Mouse (Mus musculus) liver, embryonic 12.5 days (tissue): Measurements from ENCODE around the gene Pus1. TPM values are rescaled to one million over a fixed set of nuclear protein-coding genes. Genes with fewer than 3 reads are reported as not detected.

Experiments used
- ATAC-seq: fragments of 200-750 bp; cut with Nextera tagmentation; 2 replicates; pipeline ENCODE4 v1.8.0; 2017; ENCODE audit warnings: moderate number of reproducible peaks, mild to moderate bottlenecking, moderate library complexity
- H3K27ac ChIP-seq: fragments of 300-500 bp; sonication (generic); 2 replicates; pipeline ENCODE4 v1.5.1; 2016; ENCODE audit warnings: mild to moderate bottlenecking
- H3K27me3 ChIP-seq: fragments of 300-500 bp; sonication (generic); replicated peaks from 2 replicates; pipeline ENCODE4 v1.6.1; 2016; ENCODE audit warnings: mild to moderate bottlenecking, moderate library complexity
- H3K36me3 ChIP-seq: fragments of 300-500 bp; sonication (generic); 2 replicates; pipeline ENCODE4 v1.6.1; 2016; ENCODE audit warnings: mild to moderate bottlenecking, moderate library complexity
- H3K4me1 ChIP-seq: fragments of 300-500 bp; sonication (generic); 2 replicates; pipeline ENCODE4 v1.6.1; 2016
- H3K4me2 ChIP-seq: fragments of 300-500 bp; sonication (generic); 2 replicates; pipeline ENCODE4 v1.6.1; 2016; ENCODE audit warnings: mild to moderate bottlenecking, moderate library complexity
- H3K4me3 ChIP-seq: fragments of 300-500 bp; sonication (generic); 2 replicates; pipeline ENCODE4 v1.5.1; 2016; ENCODE audit warnings: mild to moderate bottlenecking, moderate library complexity
- H3K9ac ChIP-seq: fragments of 300-500 bp; sonication (generic); 2 replicates; pipeline ENCODE4 v1.6.1; 2016; ENCODE audit warnings: mild to moderate bottlenecking, moderate library complexity
- H3K9me3 ChIP-seq: fragments of 300-500 bp; sonication (generic); replicated peaks from 2 replicates; pipeline ENCODE4 v1.6.1; 2016; ENCODE audit warnings: mild to moderate bottlenecking, moderate library complexity
- WGBS: fragments of 180-500 bp; shearing (Covaris S2); methylation state at CpG from one replicate; pipeline ENCODE4 v1.1.7; 2016; ENCODE audit not compliant: insufficient replicate concordance; 5-methylcytosine and 5-hydroxymethylcytosine counted together
- polyA plus RNA-seq: library from polyadenylated mRNA; unstranded; fragments of >200 nt; fragmentation: Nextera tagmentation; extraction: Ambion mirVana; gene quantifications from 2 replicates; pipeline ENCODE4 v1.2.1, GENCODE M21; 2016

Gene Pus1
- polyA plus RNA-seq, 1 experiment from 2014 or later = 50.7 TPM

DNA sequence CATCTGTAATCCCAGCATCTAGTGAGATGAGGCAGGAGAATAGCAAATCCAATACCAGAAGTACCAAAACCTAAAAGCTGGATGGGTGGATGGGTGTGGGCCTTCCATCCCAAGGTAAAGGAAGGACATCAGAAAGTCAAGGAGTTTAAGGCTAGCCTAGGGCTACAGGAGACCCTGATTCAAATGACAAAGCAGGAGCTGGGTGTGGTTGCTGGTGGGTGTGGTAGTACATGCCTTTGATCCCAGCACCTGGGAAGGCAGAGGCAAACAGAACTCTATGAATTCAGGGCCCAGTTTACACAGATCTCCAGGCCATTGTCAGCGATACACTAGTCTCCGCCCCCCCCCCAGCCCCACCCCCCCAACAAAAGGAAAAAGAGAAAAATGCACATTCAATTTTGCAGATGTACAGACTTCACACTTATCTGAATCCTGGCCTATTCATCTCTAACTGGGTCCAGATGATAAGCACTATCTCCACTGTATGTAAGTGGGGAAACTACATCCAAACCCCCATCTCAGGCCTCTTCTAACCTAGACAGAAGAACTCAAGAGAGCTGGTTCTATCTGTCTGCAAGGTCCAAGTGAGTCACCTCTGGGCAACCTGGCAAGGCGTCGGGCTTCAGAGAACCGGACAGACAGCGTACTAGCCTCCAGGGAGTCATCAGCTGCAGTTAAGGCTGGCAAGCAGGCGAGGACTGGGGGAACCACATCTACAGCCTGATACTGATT, 23.7 kb upstream of the Pus1 start:
- Histone ChIP-seq H3K4me3 (0 out of 2 replicates have a peak overlapping the region, but pooled peaks have one; percentile 4), H3K9me3 (no peaks in the 10 kb centered on the region), H3K27me3 (no peaks in the 10 kb centered on the region), H3K4me2 (peak overlapping the region; percentile 47), H3K9ac (0 out of 2 replicates have a peak overlapping the region, but pooled peaks have one; percentile 20), H3K4me1 (peaks cover 96% of the 10 kb centered on the region), H3K27ac (peak overlapping the region; percentile 80), H3K36me3 (peaks cover 66% of the 10 kb centered on the region)
- ATAC-seq = peak; percentile 13; the same call in 1 of the 2 replicates
- WGBS = 42% methylated on average over 7 of the region's 7 CpGs

DNA sequence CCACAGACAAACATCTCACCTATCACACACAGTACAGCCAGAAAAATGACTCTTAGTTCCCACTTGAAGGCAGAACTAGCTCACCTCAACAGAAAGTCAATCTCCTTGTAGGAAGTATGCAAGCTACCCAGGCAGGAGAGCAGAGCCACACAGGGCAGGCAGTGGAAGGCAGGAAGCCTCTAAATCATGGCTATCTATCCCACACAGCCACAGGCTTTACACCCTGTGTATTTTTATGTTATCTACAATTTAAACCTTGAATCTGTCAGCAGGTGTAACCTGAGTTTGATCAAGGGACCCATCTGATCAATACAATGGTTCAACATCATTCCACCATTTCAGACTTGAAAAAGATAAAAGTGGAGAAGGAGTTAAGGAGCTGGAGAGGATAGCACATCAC, 22.4 kb upstream of the Pus1 start:
- H3K36me3 ChIP-seq = peaks cover 80% of the 10 kb centered on the region
- H3K4me3 ChIP-seq = no peak overlapping the region
- no peak overlapping the region for H3K4me2 ChIP-seq
- H3K27me3 ChIP-seq = no peaks in the 10 kb centered on the region
- no peak overlapping the region for H3K9ac ChIP-seq
- H3K27ac ChIP-seq = no peak overlapping the region
- peaks cover 89% of the 10 kb centered on the region for H3K4me1 ChIP-seq
- no peaks in the 10 kb centered on the region for H3K9me3 ChIP-seq
- ATAC-seq = no peak

DNA sequence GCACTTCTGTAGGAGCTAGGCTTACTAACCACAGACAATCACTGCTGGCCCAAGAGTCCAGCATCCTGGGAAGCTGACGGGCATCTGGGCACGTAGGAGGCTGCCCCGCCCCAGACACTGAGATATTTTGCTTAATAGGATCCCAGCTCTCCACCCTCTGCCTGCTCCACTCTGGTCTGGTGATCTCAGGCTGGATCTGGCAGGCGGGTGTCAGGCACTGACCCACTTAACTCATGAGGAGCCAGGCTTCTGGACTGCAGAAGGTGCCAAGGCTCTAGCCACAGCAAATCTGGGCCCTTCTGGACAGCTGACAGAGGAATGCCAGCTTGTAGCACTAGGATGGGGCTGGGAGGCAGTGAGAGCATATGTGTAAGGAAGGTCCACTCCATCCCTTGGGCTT, 21.7 kb upstream of the Pus1 start:
- Histone ChIP-seq H3K4me2 (no peak overlapping the region), H3K4me1 (peaks cover 83% of the 10 kb centered on the region), H3K27me3 (no peaks in the 10 kb centered on the region), H3K27ac (no peak overlapping the region), H3K4me3 (no peak overlapping the region), H3K9ac (no peak overlapping the region), H3K36me3 (peaks cover 85% of the 10 kb centered on the region), H3K9me3 (no peaks in the 10 kb centered on the region)
- no peak for ATAC-seq
- 74% methylated on average over 4 of the region's 4 CpGs for WGBS

DNA sequence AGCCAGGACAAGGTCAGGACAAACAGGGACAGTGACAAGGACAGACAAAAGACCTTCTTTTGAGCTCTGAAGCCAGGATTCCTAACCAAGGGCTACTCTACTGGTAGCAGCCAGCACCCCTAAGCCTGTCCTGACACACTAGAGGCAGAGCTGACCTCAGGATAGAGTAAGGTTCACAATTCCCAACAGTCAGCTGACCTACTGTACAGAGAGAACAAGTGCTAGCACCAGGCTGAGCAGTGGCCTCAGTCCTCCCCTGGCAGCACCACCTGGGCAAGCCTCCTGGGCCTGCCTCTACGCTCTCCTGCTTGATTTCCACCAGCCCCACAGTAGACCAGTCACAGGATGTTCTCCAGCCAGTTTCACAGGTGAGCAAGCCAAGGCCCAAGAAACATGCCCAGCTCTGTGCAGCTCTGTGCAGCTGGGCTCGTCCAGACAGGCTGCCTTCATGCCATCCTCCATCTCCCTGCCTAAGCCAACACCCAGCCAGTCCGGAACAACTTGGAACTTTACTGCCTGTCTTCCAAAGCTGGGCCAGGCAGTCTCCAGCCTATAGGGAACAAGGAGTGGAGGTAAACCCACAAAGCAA, 20.7 kb upstream of the Pus1 start:
- H3K9me3 ChIP-seq = no peaks in the 10 kb centered on the region
- peaks cover 85% of the 10 kb centered on the region for H3K36me3 ChIP-seq
- no peak for ATAC-seq
- H3K27ac ChIP-seq = no peak overlapping the region
- H3K4me3 ChIP-seq = no peak overlapping the region
- H3K9ac ChIP-seq = no peak overlapping the region
- H3K4me2 ChIP-seq = no peak overlapping the region
- peaks cover 73% of the 10 kb centered on the region for H3K4me1 ChIP-seq
- no peaks in the 10 kb centered on the region for H3K27me3 ChIP-seq
- 80% methylated on average over 3 of the region's 3 CpGs for WGBS

DNA sequence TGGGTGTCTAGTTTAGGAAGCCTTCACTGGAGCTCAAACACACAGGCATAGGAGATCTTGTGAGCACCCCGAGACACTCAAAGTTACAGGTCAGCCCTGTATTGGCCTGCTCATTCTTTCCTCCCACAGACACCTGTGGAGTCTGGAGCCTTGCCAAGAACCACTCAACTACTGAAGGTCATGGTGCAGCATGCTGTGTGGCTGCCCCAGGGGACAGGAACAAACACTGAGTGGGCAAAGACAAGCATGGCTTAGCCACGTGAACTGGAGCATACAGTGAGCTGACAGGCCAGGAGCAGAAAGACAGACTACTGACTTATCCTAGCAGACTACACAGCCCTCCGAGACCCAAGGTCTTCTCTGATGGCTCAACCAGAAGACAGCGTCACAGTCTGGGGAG, 17.2 kb upstream of the Pus1 start:
- ATAC-seq = peak; percentile 53
- no peaks in the 10 kb centered on the region for H3K27me3 ChIP-seq
- peaks cover 97% of the 10 kb centered on the region for H3K36me3 ChIP-seq
- H3K9me3 ChIP-seq = no peaks in the 10 kb centered on the region
- peak overlapping the region; percentile 46; the same call in 1 of the 2 replicates for H3K27ac ChIP-seq
- H3K9ac ChIP-seq = no peak overlapping the region
- WGBS = 75% methylated on average over 4 of the region's 4 CpGs
- peaks cover 38% of the 10 kb centered on the region for H3K4me1 ChIP-seq
- no peak overlapping the region for H3K4me3 ChIP-seq
- H3K4me2 ChIP-seq = no peak overlapping the region

DNA sequence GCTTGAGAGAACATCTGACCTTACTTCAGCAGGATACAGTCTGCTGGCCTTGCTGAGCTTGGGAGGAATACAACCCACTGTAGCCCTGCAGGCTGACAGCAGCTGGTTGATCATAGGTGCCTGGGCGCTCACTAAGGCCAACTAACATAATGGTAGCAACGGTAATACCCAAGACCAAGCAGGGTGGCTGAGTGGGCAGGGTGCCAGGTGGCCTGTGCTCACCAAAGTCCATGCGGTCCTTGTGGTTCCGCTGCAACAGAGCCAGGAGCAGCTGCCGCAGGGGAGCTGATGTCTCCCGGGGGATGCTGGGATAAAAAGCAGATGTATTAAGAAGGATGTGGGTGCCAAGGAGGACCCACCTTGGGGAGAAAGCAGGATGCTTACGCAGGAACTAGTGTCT, 13.9 kb upstream of the Pus1 start:
- Histone ChIP-seq H3K4me3 (no peak overlapping the region), H3K36me3 (peaks cover 100% of the 10 kb centered on the region), H3K4me1 (peaks cover 6% of the 10 kb centered on the region; the same call in 1 of the 2 replicates), H3K9ac (no peak overlapping the region), H3K9me3 (no peaks in the 10 kb centered on the region), H3K4me2 (no peak overlapping the region), H3K27ac (no peak overlapping the region), H3K27me3 (no peaks in the 10 kb centered on the region)
- ATAC-seq = no peak
- WGBS = 88% methylated on average over 7 of the region's 7 CpGs

DNA sequence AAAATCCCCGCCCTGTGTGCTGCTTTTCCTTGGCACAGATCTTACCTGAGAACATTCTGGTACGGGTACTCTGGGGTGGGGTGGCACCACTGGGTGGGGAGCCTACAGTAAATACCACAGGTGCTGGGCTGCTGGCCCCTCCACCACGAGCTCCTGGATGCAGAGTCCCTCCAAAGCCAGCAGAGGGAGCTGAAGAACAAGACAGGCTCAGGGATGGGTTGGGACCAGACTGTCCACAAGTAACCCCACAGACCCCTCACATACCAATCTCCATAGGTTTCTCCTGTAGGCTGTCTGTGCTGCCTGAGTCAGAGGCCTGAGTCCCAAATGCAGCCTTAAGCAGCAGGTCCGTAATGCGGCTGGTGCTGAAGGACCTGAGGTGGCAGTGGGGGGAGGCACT, 8.2 kb upstream of the Pus1 start:
- ATAC-seq = peak; percentile 62
- Histone ChIP-seq H3K4me1 (peaks cover 31% of the 10 kb centered on the region; the same call in 1 of the 2 replicates), H3K27ac (0 out of 2 replicates have a peak overlapping the region, but pooled peaks have one; percentile 20), H3K36me3 (peaks cover 89% of the 10 kb centered on the region), H3K4me2 (no peak overlapping the region), H3K27me3 (no peaks in the 10 kb centered on the region), H3K9me3 (no peaks in the 10 kb centered on the region), H3K4me3 (no peak overlapping the region), H3K9ac (no peak overlapping the region)
- WGBS = 49% methylated on average over 5 of the region's 5 CpGs

DNA sequence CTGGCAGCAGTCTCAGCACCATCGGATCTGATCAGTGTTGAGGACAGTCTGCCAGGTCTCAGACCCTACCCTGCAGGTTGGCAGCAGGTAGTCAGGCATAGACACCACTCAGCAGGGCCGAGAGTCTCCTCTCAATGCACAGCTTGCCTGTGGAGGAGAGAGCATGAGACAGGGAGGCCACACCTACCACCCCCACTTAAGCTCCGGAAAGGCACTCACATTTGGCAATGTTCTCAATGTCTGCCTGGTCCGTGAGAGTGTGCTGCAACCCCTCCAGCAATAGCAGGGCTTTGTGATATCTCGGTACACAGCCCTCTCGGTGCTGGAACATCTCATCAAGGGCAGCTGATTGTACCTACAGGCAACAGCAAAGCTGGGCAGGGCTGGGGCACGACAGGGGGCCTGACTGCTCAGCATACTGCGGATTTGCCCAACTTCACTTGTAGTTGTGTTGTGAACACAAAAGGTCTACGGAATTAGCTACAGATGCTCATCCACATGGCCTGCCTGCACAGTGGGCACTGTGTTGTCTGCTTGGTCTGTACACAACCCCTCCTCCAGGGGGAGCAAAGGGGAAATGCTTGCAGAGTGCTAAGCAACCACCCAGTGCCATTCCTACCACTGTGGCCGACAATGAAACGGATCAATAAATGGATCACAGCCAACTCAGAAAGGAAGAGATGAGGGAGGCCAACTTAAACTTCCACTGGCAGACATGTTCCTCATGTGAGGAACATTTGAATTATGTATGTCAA, 5.8 kb upstream of the Pus1 start:
- WGBS = 69% methylated on average over 11 of the region's 11 CpGs
- H3K27ac ChIP-seq = no peak overlapping the region
- peaks cover 65% of the 10 kb centered on the region for H3K36me3 ChIP-seq
- no peaks in the 10 kb centered on the region for H3K9me3 ChIP-seq
- no peak overlapping the region for H3K4me2 ChIP-seq
- no peaks in the 10 kb centered on the region for H3K27me3 ChIP-seq
- ATAC-seq = no peak
- no peak overlapping the region for H3K4me3 ChIP-seq
- H3K4me1 ChIP-seq = peaks cover 53% of the 10 kb centered on the region
- H3K9ac ChIP-seq = no peak overlapping the region

DNA sequence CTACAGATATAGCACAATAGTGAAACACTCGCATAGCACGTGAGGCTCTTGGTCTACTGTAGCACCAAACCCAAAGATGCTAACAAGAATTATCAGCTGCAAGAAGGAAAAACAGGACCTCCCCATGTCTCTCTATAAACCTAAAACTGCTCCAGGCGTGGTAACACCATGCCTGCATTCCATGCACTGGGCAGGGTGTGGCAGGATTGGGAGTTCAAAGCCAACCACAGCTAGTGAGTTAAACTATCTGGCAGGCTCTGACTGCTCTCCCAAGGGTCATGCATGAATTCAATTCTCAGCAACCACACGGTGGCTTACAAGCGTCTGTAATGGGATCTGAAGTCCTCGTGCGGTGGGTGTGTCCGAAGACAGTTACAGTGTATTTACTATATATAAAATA, 2.7 kb upstream of the Pus1 start:
- ATAC-seq = no peak
- peaks cover 43% of the 10 kb centered on the region for H3K36me3 ChIP-seq
- H3K9ac ChIP-seq = no peak overlapping the region
- no peak overlapping the region for H3K4me3 ChIP-seq
- no peaks in the 10 kb centered on the region for H3K27me3 ChIP-seq
- peaks cover 72% of the 10 kb centered on the region for H3K4me1 ChIP-seq
- no peak overlapping the region for H3K4me2 ChIP-seq
- peak overlapping the region; percentile 87 for H3K27ac ChIP-seq
- no peaks in the 10 kb centered on the region for H3K9me3 ChIP-seq
- WGBS = 75% methylated on average over 8 of the region's 8 CpGs

DNA sequence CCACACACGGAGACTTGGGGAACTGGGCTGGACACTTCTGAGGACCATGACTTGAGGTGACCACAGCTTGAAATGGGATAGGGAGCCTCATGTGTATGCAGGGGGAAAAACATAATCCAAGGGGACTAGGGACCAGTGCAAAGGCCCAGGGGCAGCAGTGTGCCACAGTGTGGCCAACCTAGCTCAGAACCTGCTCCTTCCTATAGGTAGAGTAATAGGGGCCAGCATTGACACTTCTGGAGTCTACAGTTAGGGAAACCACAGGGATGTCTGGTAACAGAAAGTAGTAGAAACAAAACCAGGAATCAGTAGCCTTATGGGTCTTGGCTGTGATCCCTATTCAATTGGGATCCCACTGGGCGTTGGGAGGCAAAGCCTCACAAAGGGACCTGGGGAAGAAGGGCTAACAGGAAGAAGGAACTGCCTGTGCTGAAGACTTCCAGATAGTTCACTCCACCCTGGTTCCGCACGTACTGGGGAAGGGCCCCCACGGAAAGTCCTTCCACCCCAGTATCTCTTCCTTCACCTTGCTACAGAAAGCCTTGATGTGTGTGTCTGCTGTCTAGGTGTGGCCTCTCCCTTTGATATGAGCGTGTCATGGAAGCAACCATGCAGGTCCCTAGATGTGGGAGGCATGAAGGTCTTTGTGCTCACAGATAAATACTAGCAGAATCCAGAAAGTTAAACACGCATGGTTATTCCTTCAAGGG, 1.2 kb upstream of the Pus1 start:
- peak overlapping the region; percentile 87 for H3K27ac ChIP-seq
- peaks cover 70% of the 10 kb centered on the region for H3K4me1 ChIP-seq
- WGBS = 31% methylated on average over 7 of the region's 7 CpGs
- H3K36me3 ChIP-seq = peaks cover 43% of the 10 kb centered on the region
- H3K4me2 ChIP-seq = peak overlapping the region; percentile 97
- peak; percentile 81 for ATAC-seq
- H3K27me3 ChIP-seq = no peaks in the 10 kb centered on the region
- H3K9ac ChIP-seq = peak overlapping the region; percentile 57
- 0 out of 2 replicates have a peak overlapping the region, but pooled peaks have one; percentile 78 for H3K4me3 ChIP-seq
- H3K9me3 ChIP-seq = no peaks in the 10 kb centered on the region

DNA sequence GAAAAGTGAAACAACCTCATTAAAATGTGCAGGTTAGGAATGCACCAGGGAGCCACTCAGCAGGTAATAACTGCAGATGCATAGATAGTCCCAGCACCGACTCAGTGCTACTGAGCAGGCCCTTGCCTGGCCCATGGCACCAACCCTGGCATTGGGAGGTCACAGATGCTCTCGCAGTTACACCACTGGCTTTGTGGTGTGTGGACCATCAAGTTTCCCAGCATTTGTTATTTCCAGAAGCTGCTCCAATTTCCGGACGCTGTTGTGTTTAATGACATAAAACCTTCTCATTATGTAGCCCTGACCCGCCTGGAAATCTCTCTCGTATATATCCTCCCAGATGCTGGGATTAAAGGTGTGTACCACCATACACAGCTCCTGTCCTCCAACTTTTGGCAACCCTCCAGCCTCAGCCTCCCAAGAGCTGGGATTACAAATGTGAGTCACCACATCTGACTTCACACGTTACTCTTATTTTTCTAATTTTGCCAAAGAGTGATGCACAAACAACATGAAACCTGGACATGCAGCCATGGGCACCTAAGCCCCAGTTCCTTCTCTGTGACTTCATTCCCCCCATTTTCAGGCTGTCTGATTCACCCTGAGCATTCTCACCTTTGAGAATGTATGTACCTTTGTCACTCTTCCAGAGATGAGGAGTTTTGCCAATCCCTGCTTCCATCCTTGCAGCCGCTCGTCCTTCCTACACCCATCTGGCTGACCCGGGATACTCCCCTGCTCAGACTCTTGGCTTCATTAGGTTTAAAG, 486 bp upstream of the Pus1 start:
- ATAC-seq = peak; percentile 45
- Histone ChIP-seq H3K4me1 (peaks cover 67% of the 10 kb centered on the region), H3K27ac (peak overlapping the region; percentile 87), H3K9ac (peak overlapping the region; percentile 91), H3K4me3 (peak overlapping the region; percentile 78), H3K4me2 (peak overlapping the region; percentile 97), H3K9me3 (no peaks in the 10 kb centered on the region), H3K36me3 (peaks cover 43% of the 10 kb centered on the region), H3K27me3 (no peaks in the 10 kb centered on the region)
- 61% methylated on average over 10 of the region's 10 CpGs for WGBS
